Mouse (Mus musculus) small intestine, adult 2 months (tissue): ENCODE results near the gene S1pr1. TPM values are rescaled to one million over a fixed set of nuclear protein-coding genes. Genes with fewer than 3 reads are reported as not detected.

Source experiments
- H3K27ac ChIP-seq: fragments of 200-500 bp; 2 replicates; pipeline ENCODE4 v1.5.1; 2012; ENCODE audit warnings: low read depth, low read length, control low read depth, inconsistent platforms; ENCODE audit not compliant: insufficient read depth
- H3K27me3 ChIP-seq: fragments of 200-500 bp; 2 replicates; pipeline ENCODE4 v1.6.1; 2012; ENCODE audit warnings: mild to moderate bottlenecking, moderate library complexity, low read length, inconsistent platforms; ENCODE audit not compliant: control insufficient read depth, insufficient read depth
- H3K36me3 ChIP-seq: fragments of 200-500 bp; 2 replicates; pipeline ENCODE4 v1.6.1; 2012; ENCODE audit warnings: mild to moderate bottlenecking, low read length, control low read depth, inconsistent platforms; ENCODE audit not compliant: control insufficient read depth, insufficient read depth
- H3K4me1 ChIP-seq: fragments of 200-500 bp; 2 replicates; pipeline ENCODE4 v1.6.1; 2012; ENCODE audit warnings: low read length, inconsistent platforms, mixed read lengths; ENCODE audit not compliant: control insufficient read depth, insufficient read depth, insufficient read length
- H3K4me3 ChIP-seq: fragments of 200-500 bp; 2 replicates; pipeline ENCODE4 v1.5.1; 2012; ENCODE audit warnings: low read depth, mild to moderate bottlenecking, control low read depth, inconsistent platforms, low read length, moderate library complexity
- CTCF ChIP-seq: fragments of 200-500 bp; IDR thresholded peaks from 2 replicates; pipeline ENCODE4 v1.5.1; 2012; ENCODE audit warnings: low read depth, mild to moderate bottlenecking, control low read depth, inconsistent platforms, low read length, moderate library complexity, mixed read lengths; ENCODE audit not compliant: insufficient replicate concordance, insufficient read length; ENCODE audit errors: extremely low read depth
- POLR2A ChIP-seq: fragments of 200-500 bp; IDR thresholded peaks from 2 replicates; pipeline ENCODE4 v1.6.1; 2012; ENCODE audit warnings: low read depth, mild to moderate bottlenecking, control low read depth, inconsistent platforms, low read length, moderate library complexity
- WGBS: fragments of 180-500 bp; shearing (Covaris S2); methylation state at CpG from one replicate; pipeline ENCODE4 v1.1.7; 2018; 5-methylcytosine and 5-hydroxymethylcytosine counted together
- polyA plus RNA-seq: library from polyadenylated mRNA; depleted of rRNA; stranded (reverse); fragments of >200 nt; gene quantifications from 2 replicates; pipeline ENCODE4 v1.2.3, GENCODE M21; 2012

S1pr1 gene
- polyA plus RNA-seq, 1 experiment = 13.5 TPM

DNA sequence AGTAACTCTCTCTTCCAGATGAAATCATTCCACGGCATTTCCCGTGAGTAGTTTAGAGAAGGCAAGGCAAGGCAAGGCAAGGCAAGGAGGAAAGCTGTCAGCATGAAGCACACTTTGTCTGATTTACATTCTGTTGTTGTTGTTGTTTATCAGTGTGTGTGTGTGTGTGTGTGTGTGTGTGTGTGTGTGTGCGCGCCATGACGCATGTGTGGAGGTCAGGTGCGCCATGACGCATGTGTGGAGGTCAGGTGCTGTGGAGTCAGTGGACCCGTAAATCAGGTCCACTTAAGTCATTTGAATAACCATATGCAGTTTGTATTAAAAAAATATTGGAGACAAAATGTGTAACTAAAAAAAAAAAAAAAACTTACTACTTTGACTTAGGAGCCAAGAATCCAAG lies 11.2 kb downstream of the S1pr1 start:
- TF ChIP-seq CTCF (no peak), POLR2A (no peak)
- Histone ChIP-seq H3K27ac (no peak overlapping the region), H3K4me1 (no peaks in the 10 kb centered on the region; the same call in 1 of the 2 replicates), H3K27me3 (no peaks in the 10 kb centered on the region), H3K36me3 (no peaks in the 10 kb centered on the region), H3K4me3 (no peak overlapping the region)
- 93% methylated on average over 8 of the region's 8 CpGs for WGBS

DNA sequence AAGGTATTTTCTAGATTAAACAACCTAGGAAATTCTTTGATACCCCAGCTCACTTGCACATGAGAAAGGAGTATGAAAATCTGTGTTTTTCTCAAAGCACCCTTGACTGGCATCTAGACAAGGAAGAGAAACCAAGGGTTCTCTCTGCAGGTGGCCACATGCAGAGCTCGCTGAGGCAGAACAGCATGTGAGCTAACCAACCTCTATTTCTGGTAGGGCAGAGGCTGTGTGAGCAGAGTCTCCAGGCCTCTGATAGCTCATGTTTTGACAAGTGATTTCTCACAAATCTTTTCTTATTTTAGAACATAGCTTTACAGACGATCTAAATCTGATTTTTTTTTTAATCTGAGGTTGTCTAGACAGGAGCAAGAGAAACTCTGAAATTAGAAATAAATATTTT lies 12.8 kb downstream of the S1pr1 start:
- H3K4me1 ChIP-seq = no peaks in the 10 kb centered on the region; the same call in 1 of the 2 replicates
- H3K4me3 ChIP-seq = no peak overlapping the region
- H3K27ac ChIP-seq = no peak overlapping the region
- TF ChIP-seq CTCF = no peak
- TF ChIP-seq POLR2A = no peak
- 66% methylated on average over 2 of the region's 2 CpGs for WGBS
- no peaks in the 10 kb centered on the region for H3K36me3 ChIP-seq
- no peaks in the 10 kb centered on the region for H3K27me3 ChIP-seq

DNA sequence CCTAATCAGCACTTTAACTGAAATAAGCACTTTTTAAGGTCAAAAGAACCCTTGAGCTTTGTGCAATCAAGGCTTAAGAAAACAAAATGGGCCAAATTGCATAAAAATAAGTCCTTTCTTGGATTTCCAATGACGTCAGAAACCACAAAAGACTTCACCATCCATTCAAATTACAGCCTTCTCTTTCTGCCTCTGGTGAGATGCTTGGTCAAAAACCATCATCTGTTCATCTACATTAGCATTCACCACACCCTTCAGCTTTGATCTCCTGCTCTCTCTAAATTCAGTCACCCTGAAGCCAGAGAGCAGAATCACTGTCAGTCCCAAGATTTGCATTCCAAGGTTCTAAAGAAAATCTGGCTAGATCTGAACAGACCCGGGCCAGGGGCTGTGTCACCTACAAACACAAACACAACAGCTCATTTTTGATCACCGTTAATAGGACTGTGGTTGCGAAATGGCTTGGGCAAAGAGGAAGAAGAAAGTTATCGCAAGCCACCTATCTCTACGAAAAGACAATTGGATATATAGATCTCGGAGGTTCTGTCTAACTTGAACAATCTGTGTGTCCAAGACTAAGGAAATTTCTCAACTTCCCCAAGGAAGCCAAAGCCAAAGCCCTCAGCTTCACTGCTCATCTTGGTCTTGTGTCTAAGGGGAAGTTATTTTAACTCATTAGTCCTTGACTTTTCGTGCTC lies 19.5 kb downstream of the S1pr1 start:
- TF ChIP-seq POLR2A (no peak), CTCF (no peak)
- no peak overlapping the region for H3K4me3 ChIP-seq
- no peaks in the 10 kb centered on the region for H3K4me1 ChIP-seq
- H3K36me3 ChIP-seq = no peaks in the 10 kb centered on the region
- 78% methylated on average over 8 of the region's 8 CpGs for WGBS
- H3K27ac ChIP-seq = no peak overlapping the region
- no peaks in the 10 kb centered on the region for H3K27me3 ChIP-seq

DNA sequence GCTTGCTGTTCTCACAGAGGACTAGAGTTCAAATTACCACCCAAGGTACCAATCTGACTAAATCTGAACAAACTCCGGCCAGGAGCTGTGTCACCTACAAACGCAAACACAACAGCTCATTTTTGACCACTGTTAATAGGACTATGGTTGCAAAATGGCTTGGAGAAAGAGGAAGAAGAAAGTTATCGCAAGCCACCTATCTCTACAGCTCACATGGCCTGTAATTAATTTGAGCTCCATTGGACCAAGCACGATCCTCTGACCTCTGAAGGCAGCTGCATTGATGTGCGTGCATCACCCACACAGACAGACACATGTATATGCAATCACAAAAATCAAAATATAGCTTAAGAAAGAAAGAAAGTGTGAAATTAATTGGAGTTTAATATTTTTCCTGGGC lies 20.7 kb downstream of the S1pr1 start:
- Histone ChIP-seq H3K27me3 (no peaks in the 10 kb centered on the region), H3K4me3 (no peak overlapping the region), H3K4me1 (no peaks in the 10 kb centered on the region), H3K27ac (no peak overlapping the region), H3K36me3 (no peaks in the 10 kb centered on the region)
- TF ChIP-seq POLR2A (no peak), CTCF (no peak)
- WGBS = 84% methylated on average over 5 of the region's 5 CpGs

DNA sequence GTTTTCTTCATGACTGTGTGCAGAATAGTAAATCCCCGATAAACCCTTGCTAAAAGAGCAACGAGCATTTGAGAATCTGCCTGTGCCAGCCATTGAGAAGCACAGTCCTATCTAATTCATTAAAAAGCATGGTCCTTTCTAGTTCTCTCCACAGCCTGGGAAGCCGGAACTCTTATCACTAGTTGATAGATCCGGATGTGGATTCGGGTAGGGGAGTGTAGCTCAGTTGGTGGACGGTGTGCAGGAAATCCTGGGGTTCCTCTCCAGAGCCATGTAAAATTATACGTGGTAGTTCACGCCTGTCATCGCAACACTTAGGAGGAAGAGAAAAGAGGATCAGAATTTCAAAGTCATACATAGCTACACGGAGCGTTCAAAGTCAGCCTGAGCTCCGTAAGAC lies 21.5 kb downstream of the S1pr1 start:
- Histone ChIP-seq H3K27ac (peak overlapping the region; percentile 49), H3K27me3 (no peaks in the 10 kb centered on the region), H3K4me3 (no peak overlapping the region), H3K4me1 (no peaks in the 10 kb centered on the region), H3K36me3 (no peaks in the 10 kb centered on the region)
- no peak for TF ChIP-seq CTCF
- no peak for TF ChIP-seq POLR2A
- 69% methylated on average over 12 of the region's 12 CpGs for WGBS

DNA sequence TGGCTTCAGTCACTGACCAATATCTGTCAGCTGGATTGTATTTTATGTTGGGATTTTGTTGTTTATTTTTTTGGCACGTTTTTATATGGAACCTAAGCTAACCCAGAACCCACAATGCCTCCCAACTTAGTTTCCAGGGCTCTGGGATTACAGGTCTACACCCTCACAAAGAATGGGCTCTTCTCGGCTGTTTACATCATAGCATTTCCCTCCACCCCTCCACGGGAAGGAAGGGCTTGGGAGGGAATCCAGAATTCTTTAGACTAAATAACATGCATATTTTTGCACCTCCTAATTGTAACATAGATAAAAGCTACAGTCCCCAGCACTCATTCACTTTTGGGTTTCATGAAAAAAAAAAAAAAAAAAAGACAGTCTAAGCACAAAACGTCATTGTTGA lies 22.0 kb downstream of the S1pr1 start:
- Histone ChIP-seq H3K4me1 (no peaks in the 10 kb centered on the region), H3K27me3 (no peaks in the 10 kb centered on the region), H3K4me3 (no peak overlapping the region), H3K27ac (peak overlapping the region; percentile 49; the same call in 1 of the 2 replicates), H3K36me3 (no peaks in the 10 kb centered on the region)
- WGBS = 52% methylated on average over 4 of the region's 4 CpGs
- TF ChIP-seq POLR2A (no peak), CTCF (no peak)

DNA sequence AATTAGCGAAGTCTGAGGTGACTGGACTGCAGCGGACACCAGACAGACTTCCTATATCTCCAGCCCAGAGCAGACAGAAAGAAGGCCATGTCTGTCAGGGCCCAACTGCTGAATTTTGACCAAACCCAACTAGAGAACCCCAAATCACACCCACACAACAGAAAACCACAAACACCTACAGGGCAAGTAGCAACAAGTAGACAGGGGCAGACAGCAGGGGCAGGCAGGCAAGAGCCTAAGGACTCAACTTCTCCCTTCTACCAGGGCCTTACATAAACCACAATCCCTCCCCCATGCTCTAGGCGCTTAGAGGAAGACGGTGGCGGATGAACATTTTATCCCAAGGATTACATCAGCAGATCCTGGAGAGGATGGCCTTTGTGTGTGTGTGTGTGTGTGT lies 22.5 kb downstream of the S1pr1 start:
- TF ChIP-seq POLR2A (no peak), CTCF (no peak)
- 79% methylated on average over 5 of the region's 5 CpGs for WGBS
- H3K4me1 ChIP-seq = no peaks in the 10 kb centered on the region
- H3K27ac ChIP-seq = 0 out of 2 replicates have a peak overlapping the region, but pooled peaks have one; percentile 15
- H3K27me3 ChIP-seq = no peaks in the 10 kb centered on the region
- H3K4me3 ChIP-seq = no peak overlapping the region
- no peaks in the 10 kb centered on the region for H3K36me3 ChIP-seq
